ENCODE assay signal across 19 mouse cellular contexts in genomic region chr17:13331179-13331578, GRCm38 (mm10). TPM values are rescaled to one million over a fixed set of nuclear protein-coding genes. Genes with fewer than 3 reads are reported as not detected.
A peak's percentile ranks its signal among the peaks of the same experiment; 100 is the strongest.
DNase-seq lines count a peak whose midpoint lies in the region; ATAC-seq and TF ChIP-seq lines count a peak whose summit lies in the region.
"Not testable (repeated sequence)": the region's sequence is repeated elsewhere in the genome, so short reads cannot be mapped to it uniquely, and the experiment has no call there.
"Had no signal": no experiment of that assay in that cellular context is flagged by ENCODE, and none has a peak within 500 bp of the region (broad histone marks: within the 10 kb centered on the region; RNA-seq: fewer than 3 reads in every experiment).

No protein-coding gene starts in this region.

- H3K27me3 ChIP-seq in embryonic facial prominence, embryonic 15.5 days; heart, embryonic 15.5 days; hindbrain, embryonic 14.5 days (ENCODE audit: control insufficient read depth, insufficient read depth, low read length); intestine, embryonic 14.5 days (replicated peaks; ENCODE audit: control insufficient read depth, insufficient read depth, low read length); lung, postnatal 0 days (replicated peaks; ENCODE audit: insufficient read depth, low read length); neural tube, embryonic 12.5 days (replicated peaks): not testable (repeated sequence)

- H3K9ac ChIP-seq in embryonic facial prominence, embryonic 15.5 days; heart, embryonic 15.5 days; hindbrain, embryonic 14.5 days; intestine, embryonic 14.5 days (ENCODE audit: low read length); lung, postnatal 0 days (replicated peaks; ENCODE audit: low read depth); neural tube, embryonic 12.5 days: not testable (repeated sequence)

- H3K4me2 ChIP-seq in embryonic facial prominence, embryonic 15.5 days (replicated peaks); heart, embryonic 15.5 days; hindbrain, embryonic 14.5 days (replicated peaks); intestine, embryonic 14.5 days (ENCODE audit: low read length); lung, postnatal 0 days (replicated peaks; ENCODE audit: low read depth, low read length); neural tube, embryonic 12.5 days (replicated peaks): not testable (repeated sequence)

- not testable (repeated sequence) for H3K36me3 ChIP-seq in embryonic facial prominence, embryonic 15.5 days; heart, embryonic 15.5 days; hindbrain, embryonic 14.5 days (replicated peaks; ENCODE audit: control insufficient read depth, insufficient read depth); intestine, embryonic 14.5 days (ENCODE audit: control insufficient read depth, insufficient read depth, low read length); lung, postnatal 0 days (ENCODE audit: insufficient read depth, low read length); neural tube, embryonic 12.5 days

- DNase-seq in heart, adult 11 months: peak; percentile 81
- DNase-seq in hindbrain, embryonic 14.5 days (ENCODE audit: low spot score): peak; percentile 14
- DNase-seq in intestine, embryonic 14.5 days (ENCODE audit: low spot score): peak; percentile 38
- DNase-seq in lung, postnatal 0 days (ENCODE audit: low spot score): not testable (repeated sequence)

- peaks cover 33% of the 10 kb centered on the region for H3K9me3 ChIP-seq in embryonic facial prominence, embryonic 15.5 days (replicated peaks)
- peaks cover 16% of the 10 kb centered on the region; the same call in 1 of the 2 replicates for H3K9me3 ChIP-seq in heart, embryonic 15.5 days (replicated peaks)
- H3K9me3 ChIP-seq in hindbrain, embryonic 14.5 days (ENCODE audit: control insufficient read depth, low read length): peaks cover 36% of the 10 kb centered on the region; the same call in 1 of the 2 replicates
- H3K9me3 ChIP-seq in intestine, embryonic 14.5 days (ENCODE audit: control insufficient read depth, low read length); lung, postnatal 0 days (ENCODE audit: low read length): not testable (repeated sequence)
- peaks cover 57% of the 10 kb centered on the region for H3K9me3 ChIP-seq in neural tube, embryonic 12.5 days

- H3K4me1 ChIP-seq in embryonic facial prominence, embryonic 15.5 days; heart, embryonic 15.5 days (replicated peaks); hindbrain, embryonic 14.5 days (replicated peaks; ENCODE audit: control insufficient read depth, insufficient read depth, low read length); intestine, embryonic 14.5 days (replicated peaks; ENCODE audit: control insufficient read depth, insufficient read depth, low read length); lung, postnatal 0 days (ENCODE audit: insufficient read depth, low read depth, low read length); neural tube, embryonic 12.5 days: not testable (repeated sequence)

- not testable (repeated sequence) for H3K27ac ChIP-seq in embryonic facial prominence, embryonic 15.5 days (replicated peaks); heart, embryonic 15.5 days; hindbrain, embryonic 14.5 days; intestine, embryonic 14.5 days (ENCODE audit: low read depth); lung, postnatal 0 days (ENCODE audit: low read length); neural tube, embryonic 12.5 days

- not testable (repeated sequence) for TF ChIP-seq CTCF in lung, postnatal 0 days (IDR thresholded peaks at IDR 0.05)

- peak; percentile 15; the same call in 1 of the 2 replicates for ATAC-seq in embryonic facial prominence, embryonic 15.5 days (ENCODE audit: insufficient number of reproducible peaks, low FRiP score, low TSS enrichment, low read depth)
- ATAC-seq in heart, embryonic 15.5 days (replicated peaks; ENCODE audit: insufficient number of reproducible peaks, insufficient read depth, low FRiP score, low read depth): 0 out of 2 replicates have a peak, but pooled peaks have one; percentile 4
- 0 out of 2 replicates have a peak, but pooled peaks have one; percentile 28 for ATAC-seq in hindbrain, embryonic 14.5 days (ENCODE audit: low FRiP score)
- not testable (repeated sequence) for ATAC-seq in intestine, embryonic 14.5 days (replicated peaks; ENCODE audit: low FRiP score, low TSS enrichment, low read depth)
- 0 out of 2 replicates have a peak, but pooled peaks have one; percentile 8 for ATAC-seq in lung, postnatal 0 days
- 0 out of 2 replicates have a peak, but pooled peaks have one; percentile 15 for ATAC-seq in neural tube, embryonic 12.5 days (ENCODE audit: low FRiP score, low read depth)

- not testable (repeated sequence) for TF ChIP-seq EP300 in lung, postnatal 0 days (IDR thresholded peaks at IDR 0.05)

- WGBS in embryonic facial prominence, embryonic 15.5 days: 79% methylated on average over 4 of the region's 4 CpGs
- 69% methylated on average over 4 of the region's 4 CpGs for whole genome bisulfite sequencing in heart, embryonic 15.5 days
- 81% methylated on average over 3 of the region's 4 CpGs for WGBS in hindbrain, embryonic 14.5 days
- WGBS in intestine, embryonic 14.5 days: 88% methylated on average over 3 of the region's 4 CpGs
- WGBS in lung, postnatal 0 days: 62% methylated on average over 3 of the region's 4 CpGs
- WGBS in neural tube, embryonic 12.5 days: 77% methylated on average over 4 of the region's 4 CpGs

- H3K4me3 ChIP-seq in embryonic facial prominence, embryonic 15.5 days (replicated peaks); heart, embryonic 15.5 days; hindbrain, embryonic 14.5 days (replicated peaks; ENCODE audit: low read length); intestine, embryonic 14.5 days (ENCODE audit: low read depth, low read length); lung, postnatal 0 days (ENCODE audit: low read depth, low read length); neural tube, embryonic 12.5 days: not testable (repeated sequence)

RNA-seq across cellular contexts. Expression of gene Tcp10c, which starts 23.2 kb away (rescaled TPM):
- polyA plus RNA-seq in embryonic facial prominence, embryonic 15.5 days (2015; fragmentation: Nextera tagmentation; extraction: Ambion mirVana): not detected in 2 replicates
- not detected in 2 replicates for polyA plus RNA-seq in heart, embryonic 15.5 days (2015; fragmentation: Nextera tagmentation; extraction: Ambion mirVana)
- 0.16 TPM in 1 of 2 replicates, not detected in the other for polyA plus RNA-seq in hindbrain, embryonic 14.5 days (2014; fragmentation: Nextera tagmentation; extraction: Ambion mirVana)
- polyA plus RNA-seq in intestine, embryonic 14.5 days (2014; fragmentation: Nextera tagmentation; extraction: Ambion mirVana): not detected in 2 replicates
- not detected in 2 replicates for polyA plus RNA-seq in lung, postnatal 0 days (2015; fragmentation: Nextera tagmentation; extraction: Ambion mirVana)
- not detected in 2 replicates for polyA plus RNA-seq in neural tube, embryonic 12.5 days (2016; fragmentation: Nextera tagmentation; extraction: Ambion mirVana)
- polyA plus RNA-seq: adrenal gland, adult 2 months; C2C12; CD4-positive, CD25-positive, alpha-beta regulatory T cell, adult 4 months; embryonic facial prominence, embryonic 10.5 days; embryonic facial prominence, embryonic 14.5 days; forebrain, embryonic 12.5 days; forebrain, embryonic 15.5 days; heart, embryonic 13.5 days; hindbrain, embryonic 10.5 days; hindbrain, embryonic 16.5 days; inflammation-experienced regulatory T-cells, adult 6 months; intestine, postnatal 0 days had no signal
